Mouse (Mus musculus): ENCODE results near the gene Lgr6.

GRCm38 (mm10) chr1:135032658-135033057 lies 72.4 kb downstream of the Lgr6 start:
- no peak for TF ChIP-seq CTCF (IDR thresholded peaks at IDR 0.05; ENCODE audit: borderline replicate concordance, extremely low read depth, insufficient read depth, insufficient read length)
- no peak for TF ChIP-seq POLR2A (IDR thresholded peaks at IDR 0.05; ENCODE audit: borderline replicate concordance, extremely low read depth, insufficient read depth, insufficient read length, poor library complexity, severe bottlenecking)

All from brain, embryonic 14.5 days (tissue).